Mouse (Mus musculus) heart, embryonic 16.5 days (tissue): Measurements from ENCODE around the gene Ifnk. TPM values are rescaled to one million over a fixed set of nuclear protein-coding genes. Genes with fewer than 3 reads are reported as not detected.

Experiments
- ATAC-seq: fragments of 200-750 bp; cut with Nextera tagmentation; replicated peaks from 2 replicates; pipeline ENCODE4 v1.8.0; 2017; ENCODE audit warnings: moderate number of reproducible peaks; ENCODE audit not compliant: insufficient read depth, low FRiP score; ENCODE audit errors: extremely low read depth
- H3K27ac ChIP-seq: fragments of 300-500 bp; sonication (generic); 2 replicates; pipeline ENCODE4 v1.5.1; 2014; ENCODE audit warnings: mild to moderate bottlenecking, low read length, control low read depth, moderate library complexity
- H3K27me3 ChIP-seq: fragments of 300-500 bp; sonication (generic); 2 replicates; pipeline ENCODE4 v1.6.1; 2014; ENCODE audit warnings: low read length, mixed read lengths; ENCODE audit not compliant: control insufficient read depth, insufficient read depth
- H3K36me3 ChIP-seq: fragments of 300-500 bp; sonication (generic); 2 replicates; pipeline ENCODE4 v1.6.1; 2014; ENCODE audit not compliant: control insufficient read depth, insufficient read depth
- H3K4me1 ChIP-seq: fragments of 300-500 bp; sonication (generic); 2 replicates; pipeline ENCODE4 v1.6.1; 2014; ENCODE audit warnings: low read length, mixed read lengths; ENCODE audit not compliant: control insufficient read depth, insufficient read depth
- H3K4me2 ChIP-seq: fragments of 300-500 bp; sonication (generic); 2 replicates; pipeline ENCODE4 v1.6.1; 2014; ENCODE audit warnings: low read depth, mild to moderate bottlenecking, control low read depth, low read length
- H3K4me3 ChIP-seq: fragments of 300-500 bp; sonication (generic); 2 replicates; pipeline ENCODE4 v1.5.1; 2014; ENCODE audit warnings: mild to moderate bottlenecking, control low read depth, low read length
- H3K9ac ChIP-seq: fragments of 300-500 bp; sonication (generic); 2 replicates; pipeline ENCODE4 v1.6.1; 2014; ENCODE audit warnings: low read length, control low read depth
- H3K9me3 ChIP-seq: fragments of 300-500 bp; sonication (generic); replicated peaks from 2 replicates; pipeline ENCODE4 v1.6.1; 2016; ENCODE audit warnings: low read length; ENCODE audit not compliant: control insufficient read depth
- WGBS: fragments of 180-500 bp; shearing (Covaris S2); extraction: QIAGEN DNeasy Blood & Tissue Kit; methylation state at CpG from one replicate; pipeline ENCODE4 v1.1.7; 2014; 5-methylcytosine and 5-hydroxymethylcytosine counted together
- polyA plus RNA-seq: library from polyadenylated mRNA; unstranded; fragments of >200 nt; fragmentation: Nextera tagmentation; extraction: Ambion mirVana; gene quantifications from 2 replicates; pipeline ENCODE4 v1.2.1, GENCODE M21; 2015

The Ifnk gene
- polyA plus RNA-seq, 1 experiment from 2014 or later: 0.18 TPM

- H3K27ac ChIP-seq: no peak overlapping the region
- no peaks in the 10 kb centered on the region for H3K27me3 ChIP-seq
- ATAC-seq: no peak
- no peak overlapping the region for H3K4me2 ChIP-seq
- H3K4me1 ChIP-seq: 0 out of 2 replicates have a peak, but pooled peaks cover 3% of the 10 kb centered on the region
- H3K9me3 ChIP-seq: no peaks in the 10 kb centered on the region
- no peak overlapping the region for H3K9ac ChIP-seq
- WGBS: 70% methylated on average over 3 of the region's 3 CpGs
- H3K4me3 ChIP-seq: no peak overlapping the region
- H3K36me3 ChIP-seq: no peaks in the 10 kb centered on the region
Observed at GRCm38 (mm10) chr4:35165947-35166346, 14.1 kb downstream of the Ifnk start.

GRCm38 (mm10) chr4:35167855-35168254 lies 16.0 kb downstream of the Ifnk start:
- Histone ChIP-seq H3K27me3 (no peaks in the 10 kb centered on the region), H3K9ac (no peak overlapping the region), H3K27ac (no peak overlapping the region), H3K9me3 (no peaks in the 10 kb centered on the region), H3K36me3 (no peaks in the 10 kb centered on the region), H3K4me3 (no peak overlapping the region), H3K4me2 (no peak overlapping the region), H3K4me1 (0 out of 2 replicates have a peak, but pooled peaks cover 3% of the 10 kb centered on the region)
- no peak for ATAC-seq
- 77% methylated on average over 5 of the region's 5 CpGs for WGBS

- Histone ChIP-seq H3K4me3 (no peak overlapping the region), H3K27me3 (no peaks in the 10 kb centered on the region), H3K9me3 (no peaks in the 10 kb centered on the region), H3K4me2 (no peak overlapping the region), H3K36me3 (no peaks in the 10 kb centered on the region), H3K27ac (no peak overlapping the region), H3K4me1 (0 out of 2 replicates have a peak, but pooled peaks cover 3% of the 10 kb centered on the region), H3K9ac (no peak overlapping the region)
- 63% methylated on average over 13 of the region's 13 CpGs for WGBS
- ATAC-seq: no peak
Observed at GRCm38 (mm10) chr4:35169571-35170125, 17.8 kb downstream of the Ifnk start.

- Histone ChIP-seq H3K4me2 (no peak overlapping the region), H3K36me3 (no peaks in the 10 kb centered on the region), H3K9me3 (no peaks in the 10 kb centered on the region), H3K4me3 (no peak overlapping the region), H3K4me1 (0 out of 2 replicates have a peak, but pooled peaks cover 3% of the 10 kb centered on the region), H3K27me3 (no peaks in the 10 kb centered on the region), H3K9ac (no peak overlapping the region), H3K27ac (no peak overlapping the region)
- 83% methylated on average over 2 of the region's 2 CpGs for WGBS
- no peak for ATAC-seq
Observed at GRCm38 (mm10) chr4:35172471-35172870, 20.6 kb downstream of the Ifnk start.

- no peak for ATAC-seq
- H3K27ac ChIP-seq: no peak overlapping the region
- no peaks in the 10 kb centered on the region for H3K9me3 ChIP-seq
- H3K9ac ChIP-seq: no peak overlapping the region
- H3K27me3 ChIP-seq: no peaks in the 10 kb centered on the region
- H3K4me2 ChIP-seq: no peak overlapping the region
- 75% methylated on average over 1 of the region's 1 CpGs for WGBS
- H3K36me3 ChIP-seq: no peaks in the 10 kb centered on the region
- no peak overlapping the region for H3K4me3 ChIP-seq
- 0 out of 2 replicates have a peak, but pooled peaks cover 6% of the 10 kb centered on the region for H3K4me1 ChIP-seq
Observed at GRCm38 (mm10) chr4:35173551-35173950, 21.7 kb downstream of the Ifnk start.

GRCm38 (mm10) chr4:35175566-35175965 lies 23.7 kb downstream of the Ifnk start:
- no peak for ATAC-seq
- H3K4me1 ChIP-seq: 0 out of 2 replicates have a peak, but pooled peaks cover 3% of the 10 kb centered on the region
- no peaks in the 10 kb centered on the region for H3K36me3 ChIP-seq
- H3K9me3 ChIP-seq: no peaks in the 10 kb centered on the region
- no peak overlapping the region for H3K27ac ChIP-seq
- H3K9ac ChIP-seq: no peak overlapping the region
- H3K27me3 ChIP-seq: no peaks in the 10 kb centered on the region
- 86% methylated on average over 2 of the region's 2 CpGs for WGBS
- no peak overlapping the region for H3K4me3 ChIP-seq
- H3K4me2 ChIP-seq: no peak overlapping the region

GRCm38 (mm10) chr4:35177926-35178645 lies 26.2 kb downstream of the Ifnk start:
- Histone ChIP-seq H3K4me1 (0 out of 2 replicates have a peak, but pooled peaks cover 3% of the 10 kb centered on the region), H3K4me3 (no peak overlapping the region), H3K9ac (no peak overlapping the region), H3K36me3 (no peaks in the 10 kb centered on the region), H3K27ac (no peak overlapping the region), H3K9me3 (no peaks in the 10 kb centered on the region), H3K27me3 (no peaks in the 10 kb centered on the region), H3K4me2 (no peak overlapping the region)
- no peak for ATAC-seq
- WGBS: 62% methylated on average over 12 of the region's 12 CpGs

GRCm38 (mm10) chr4:35187617-35188326 lies 35.9 kb downstream of the Ifnk start:
- Histone ChIP-seq H3K4me3 (no peak overlapping the region), H3K4me2 (no peak overlapping the region), H3K4me1 (peaks cover 8% of the 10 kb centered on the region), H3K27ac (no peak overlapping the region), H3K36me3 (peaks cover 11% of the 10 kb centered on the region), H3K27me3 (no peaks in the 10 kb centered on the region), H3K9ac (no peak overlapping the region), H3K9me3 (no peaks in the 10 kb centered on the region; the same call in 1 of the 2 replicates)
- ATAC-seq: no peak
- WGBS: 79% methylated on average over 8 of the region's 8 CpGs

- 35% methylated on average over 5 of the region's 5 CpGs for WGBS
- Histone ChIP-seq H3K36me3 (peaks cover 11% of the 10 kb centered on the region), H3K4me2 (no peak overlapping the region), H3K9me3 (no peaks in the 10 kb centered on the region; the same call in 1 of the 2 replicates), H3K9ac (no peak overlapping the region), H3K4me1 (peaks cover 8% of the 10 kb centered on the region), H3K27me3 (no peaks in the 10 kb centered on the region), H3K27ac (0 out of 2 replicates have a peak overlapping the region, but pooled peaks have one; percentile 19), H3K4me3 (no peak overlapping the region)
- peak; percentile 65 for ATAC-seq
Observed at GRCm38 (mm10) chr4:35189794-35190193, 37.9 kb downstream of the Ifnk start.
